Mouse (Mus musculus) lung, postnatal 4 days (tissue): Measurements from ENCODE around the gene Zfp366.
A peak's percentile ranks its signal among the peaks of the same experiment; 100 is the strongest.
"Not testable (repeated sequence)": the region's sequence is repeated elsewhere in the genome, so short reads cannot be mapped to it uniquely, and the experiment has no call there.

Experiments used
- DNase-seq, 2 experiments: peaks; one replicate each; pipeline ENCODE4 v3.0.0; 2021

The Zfp366 gene

GRCm38 (mm10) chr13:99184155-99184886, at the start of gene Zfp366:
TSS of gene Zfp366 (plus strand) at chr13:99184823.
- peak in 1 of 2 experiments; percentile 31 for DNase-seq

- DNase-seq = no peak
These were observed 46.0 kb upstream of the Zfp366 start for GRCm38 (mm10) chr13:99138351-99139255.

- DNase-seq = no peak
These were observed 38.2 kb upstream of the Zfp366 start for GRCm38 (mm10) chr13:99146355-99146871.

- DNase-seq = no peak
These were observed 36.9 kb upstream of the Zfp366 start for GRCm38 (mm10) chr13:99147645-99148111.

- DNase-seq = no peak
These were observed 34.9 kb upstream of the Zfp366 start for GRCm38 (mm10) chr13:99149551-99150305.

GRCm38 (mm10) chr13:99150626-99151025, 34.0 kb upstream of the Zfp366 start:
- DNase-seq = no peak

GRCm38 (mm10) chr13:99151121-99151520, 33.5 kb upstream of the Zfp366 start:
- DNase-seq = no peak

GRCm38 (mm10) chr13:99152305-99152930, 32.2 kb upstream of the Zfp366 start:
- no peak for DNase-seq

- no peak for DNase-seq
These were observed 26.9 kb upstream of the Zfp366 start for GRCm38 (mm10) chr13:99157709-99158108.

GRCm38 (mm10) chr13:99158773-99159172, 25.9 kb upstream of the Zfp366 start:
- DNase-seq = no peak

GRCm38 (mm10) chr13:99163071-99163470, 21.6 kb upstream of the Zfp366 start:
- DNase-seq = no peak

GRCm38 (mm10) chr13:99163521-99164359, 20.9 kb upstream of the Zfp366 start:
- DNase-seq = no peak

- no peak for DNase-seq
These were observed 20.3 kb upstream of the Zfp366 start for GRCm38 (mm10) chr13:99164360-99164759.

- peak; percentile 76 to 87 for DNase-seq
These were observed 15.2 kb upstream of the Zfp366 start for GRCm38 (mm10) chr13:99169401-99169800.

- no peak for DNase-seq
These were observed 14.3 kb upstream of the Zfp366 start for GRCm38 (mm10) chr13:99170337-99170736.

GRCm38 (mm10) chr13:99173849-99174248, 10.8 kb upstream of the Zfp366 start:
- no peak for DNase-seq

- not testable (repeated sequence) for DNase-seq
These were observed 1.8 kb upstream of the Zfp366 start for GRCm38 (mm10) chr13:99182828-99183227.

- no peak for DNase-seq
These were observed 1.2 kb upstream of the Zfp366 start for GRCm38 (mm10) chr13:99183257-99183895.

- no peak for DNase-seq
These were observed 950 bp downstream of the Zfp366 start for GRCm38 (mm10) chr13:99185573-99185972.

- DNase-seq = no peak
These were observed 1.7 kb downstream of the Zfp366 start for GRCm38 (mm10) chr13:99186138-99186853.
